Mouse (Mus musculus): ENCODE results near the gene Gpr135. TPM values are rescaled to one million over a fixed set of nuclear protein-coding genes. Genes with fewer than 3 reads are reported as not detected.

Gpr135 gene
- total RNA-seq (2021): 10 to 100 TPM; 13.5 to 13.8 TPM
- long read RNA-seq, experiment 1, transcript Gpr135-201 (1 exons, 3,150 nt): major isoform, 11 of 11 reads
- long read RNA-seq, experiment 1, partial matches to known transcripts: 0 of 11 reads
- long read RNA-seq, experiment 1, other reads (novel, unspliced or antisense): 0 of 11 reads
- long read RNA-seq, experiment 2, transcript Gpr135-201 (1 exons, 3,150 nt): major isoform, 16 of 16 reads
- long read RNA-seq, experiment 2, partial matches to known transcripts: 0 of 16 reads
- long read RNA-seq, experiment 2, other reads (novel, unspliced or antisense): 0 of 16 reads

DNA sequence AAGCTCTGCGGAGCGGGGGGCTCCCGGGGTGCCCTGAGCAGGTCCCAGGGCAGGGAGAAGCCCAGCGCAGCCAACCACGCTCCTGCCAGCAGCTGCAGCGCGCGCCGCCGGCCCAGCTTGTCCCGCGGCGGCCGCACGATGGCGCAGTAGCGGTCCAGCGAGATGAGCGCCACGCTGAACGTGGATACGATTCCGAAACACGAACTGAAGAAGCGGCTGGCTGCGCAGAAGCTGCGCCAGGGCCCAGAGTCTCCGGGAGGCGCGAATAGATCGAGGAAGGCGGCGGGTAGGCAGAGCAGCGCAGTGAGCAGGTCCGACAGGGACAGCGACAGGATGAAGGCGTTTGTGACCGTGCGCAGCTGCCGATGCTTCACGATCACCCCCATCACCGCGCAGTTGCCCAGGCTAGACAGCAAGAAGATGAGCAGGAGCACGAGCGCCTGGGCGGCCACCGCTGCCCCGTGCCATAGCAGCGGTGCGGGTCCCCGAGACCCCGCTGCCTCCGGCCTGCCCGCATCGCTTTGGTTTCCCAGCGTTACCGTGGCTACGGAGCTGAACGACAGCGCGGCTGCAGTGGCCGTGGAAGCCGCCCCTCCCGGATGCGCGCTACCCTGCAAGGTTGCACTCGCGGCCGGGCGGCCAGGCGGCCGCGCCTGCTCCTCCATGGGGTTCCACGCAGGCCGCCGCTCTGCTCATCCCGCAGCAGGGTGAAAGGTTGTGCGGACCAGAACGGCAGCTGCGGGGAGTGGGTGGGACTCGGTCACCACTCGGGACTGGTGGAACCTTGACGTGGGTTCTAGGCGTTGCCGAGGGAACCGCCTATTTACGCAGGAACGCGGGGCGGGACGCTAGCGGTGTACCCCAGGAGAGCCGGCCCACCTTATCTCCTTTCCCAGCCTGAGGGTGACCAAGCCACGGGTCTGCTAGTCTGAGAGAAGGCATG is at the start of gene Gpr135:
Gene Gpr135, minus strand, starts transcription at position 799 of the 943 bp plus-strand sequence.
- peak; percentile 87 to 89 for DNase-seq (ENCODE audit: low spot score in 2 of 2)

DNA sequence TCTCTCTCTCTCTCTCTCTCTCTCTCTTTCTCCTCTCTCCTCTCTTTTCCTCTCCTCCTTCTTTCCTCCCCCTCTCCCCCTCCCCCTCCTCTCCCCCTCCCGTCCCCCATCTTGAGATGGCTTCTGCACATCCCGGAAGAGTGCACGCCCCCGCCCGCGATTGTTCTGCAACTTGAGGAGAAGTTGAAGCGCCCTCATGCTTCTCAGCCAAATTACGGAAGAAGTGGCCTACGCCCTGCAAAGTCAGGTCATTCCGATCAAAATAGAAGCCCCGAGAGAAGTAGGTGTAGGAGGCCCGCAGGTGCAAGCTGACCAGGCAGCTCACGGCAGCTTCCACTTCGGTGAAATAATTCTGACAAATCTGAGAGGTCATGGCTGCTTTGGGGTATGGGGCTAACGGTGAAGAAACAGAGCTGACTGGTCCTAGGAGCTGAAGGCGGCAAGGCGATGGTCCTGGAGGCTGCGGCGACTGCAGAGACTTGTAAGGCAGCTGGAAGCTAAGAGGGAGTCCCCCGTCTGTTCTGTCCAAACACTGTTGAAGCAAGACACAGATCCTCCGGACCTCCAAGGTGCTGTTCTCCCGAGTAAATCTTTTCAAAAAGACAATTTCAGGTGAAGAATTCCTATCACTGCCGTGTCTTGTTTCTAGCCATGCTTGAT is 44.9 kb upstream of the Gpr135 start:
- DNase-seq (ENCODE audit: low spot score in 2 of 2): no peak

DNA sequence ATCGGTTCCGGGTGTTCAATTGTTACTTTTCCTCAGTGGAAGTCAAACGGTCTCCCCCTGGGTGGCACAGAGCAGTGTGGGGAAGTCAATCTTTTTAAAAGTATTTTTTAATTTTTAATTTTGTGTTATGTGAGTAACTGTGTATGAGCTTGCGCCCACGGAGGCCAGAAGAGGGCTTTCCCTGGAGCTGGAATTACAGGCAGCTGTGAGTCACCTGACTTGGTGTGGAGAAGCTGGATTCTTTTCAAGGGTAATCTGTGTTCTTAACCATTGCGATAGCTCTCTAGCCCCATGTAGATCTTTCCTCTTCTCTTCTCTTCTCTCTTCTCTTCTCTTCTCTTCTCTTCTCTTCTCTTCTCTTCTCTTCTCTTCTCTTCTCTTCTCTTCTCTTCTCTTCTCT is 44.2 kb upstream of the Gpr135 start:
- DNase-seq (ENCODE audit: low spot score in 2 of 2): no peak

DNA sequence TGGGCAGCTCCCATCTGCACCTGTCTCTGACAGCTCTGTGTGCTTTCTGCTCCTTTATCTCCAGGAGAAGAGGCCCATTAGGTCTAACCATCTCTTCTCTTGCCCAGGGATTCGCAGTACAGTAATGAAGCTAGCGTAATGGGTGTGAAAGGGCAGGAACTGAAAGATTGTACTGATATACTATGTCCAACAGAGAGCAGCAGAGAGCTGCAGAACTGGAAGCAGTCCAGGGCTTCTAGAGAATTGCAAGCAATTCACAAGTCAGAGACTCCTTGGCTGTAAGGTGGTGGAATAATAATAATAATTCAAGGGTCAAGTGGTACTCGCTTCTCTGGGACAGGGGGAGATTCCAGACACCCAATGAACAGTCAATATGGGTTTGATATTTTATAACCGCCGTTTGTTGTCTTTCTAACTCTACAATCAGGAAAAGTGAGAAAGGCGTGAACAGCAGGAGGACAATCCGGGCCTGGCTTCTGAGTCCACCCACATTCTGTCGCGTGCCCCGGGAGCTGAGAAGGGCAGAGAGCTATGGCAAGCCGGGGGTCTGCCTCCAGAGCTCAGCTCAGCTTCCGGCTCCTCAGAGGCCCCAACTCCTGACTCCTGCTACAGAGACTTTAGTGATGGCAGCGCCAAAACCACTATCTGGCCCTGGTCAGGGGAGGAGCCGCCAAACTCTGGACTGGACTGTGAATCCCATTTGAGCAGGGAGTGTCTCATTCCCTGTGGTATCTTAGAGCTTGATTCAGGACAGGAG is 33.8 kb upstream of the Gpr135 start:
- peak; percentile 69 to 86 for DNase-seq (ENCODE audit: low spot score in 2 of 2)

DNA sequence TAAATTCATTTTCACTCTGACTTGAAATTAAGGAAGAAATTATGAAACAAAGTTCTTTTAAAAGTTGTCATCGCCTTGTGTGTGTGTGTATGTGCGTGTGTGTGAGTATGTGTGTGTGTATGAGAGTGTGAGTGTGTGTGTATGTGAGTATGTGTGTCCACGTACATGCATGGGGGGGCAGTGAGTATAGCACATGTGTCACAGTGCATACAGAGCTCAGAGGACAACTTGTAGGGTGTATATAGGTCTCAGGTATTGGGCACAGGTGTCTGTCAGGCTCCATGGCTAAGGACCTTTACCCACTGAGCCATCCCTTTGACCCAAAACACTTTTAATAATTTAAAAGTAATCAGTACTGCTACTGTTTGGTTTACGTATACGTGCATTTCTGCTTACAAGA is 33.1 kb upstream of the Gpr135 start:
- DNase-seq (ENCODE audit: low spot score in 2 of 2): no peak

DNA sequence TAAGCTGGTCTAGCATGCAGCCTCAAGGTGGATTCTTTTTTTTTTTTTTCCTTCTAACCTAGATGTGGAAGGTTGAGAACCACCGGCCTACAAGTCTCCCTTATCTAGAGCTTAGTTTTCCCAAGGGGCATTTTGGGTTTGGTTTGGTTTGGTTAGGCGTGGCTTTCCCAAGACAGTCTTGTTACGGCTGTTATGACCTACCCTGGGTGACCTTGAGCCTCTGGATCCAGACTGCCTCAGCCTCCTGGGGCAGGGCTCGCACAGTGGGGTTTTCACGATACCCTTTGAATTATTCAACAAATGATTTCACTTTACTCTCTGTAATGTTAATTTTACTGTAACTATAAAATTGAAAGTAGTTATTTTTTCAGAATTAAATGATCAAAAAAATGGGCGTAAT is 31.9 kb upstream of the Gpr135 start:
- no peak for DNase-seq (ENCODE audit: low spot score in 2 of 2)

DNA sequence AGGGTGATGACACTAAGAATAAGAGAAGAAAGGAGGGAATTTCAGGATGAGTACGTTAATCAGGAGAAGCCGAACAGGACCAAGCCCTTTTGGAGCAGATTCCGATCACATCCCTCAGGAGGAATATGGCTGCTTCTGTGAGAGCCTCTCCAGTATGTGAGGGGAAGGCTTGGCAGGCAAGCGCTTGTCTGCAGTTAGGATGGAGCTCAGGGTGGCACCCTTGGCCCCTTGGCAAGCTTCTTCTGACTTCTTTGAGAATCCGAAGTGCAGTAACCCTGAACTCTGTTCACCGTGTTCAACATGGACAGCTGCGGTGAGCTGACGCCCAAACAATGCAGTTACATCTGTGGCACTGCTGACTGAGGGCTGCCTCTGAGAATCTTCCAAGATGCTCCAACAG is 26.0 kb upstream of the Gpr135 start:
- DNase-seq (ENCODE audit: low spot score in 2 of 2): no peak

- no peak for DNase-seq (ENCODE audit: low spot score in 2 of 2)
Measured at GRCm38 (mm10) chr12:72089802-72090201, 18.9 kb upstream of the Gpr135 start.

DNA sequence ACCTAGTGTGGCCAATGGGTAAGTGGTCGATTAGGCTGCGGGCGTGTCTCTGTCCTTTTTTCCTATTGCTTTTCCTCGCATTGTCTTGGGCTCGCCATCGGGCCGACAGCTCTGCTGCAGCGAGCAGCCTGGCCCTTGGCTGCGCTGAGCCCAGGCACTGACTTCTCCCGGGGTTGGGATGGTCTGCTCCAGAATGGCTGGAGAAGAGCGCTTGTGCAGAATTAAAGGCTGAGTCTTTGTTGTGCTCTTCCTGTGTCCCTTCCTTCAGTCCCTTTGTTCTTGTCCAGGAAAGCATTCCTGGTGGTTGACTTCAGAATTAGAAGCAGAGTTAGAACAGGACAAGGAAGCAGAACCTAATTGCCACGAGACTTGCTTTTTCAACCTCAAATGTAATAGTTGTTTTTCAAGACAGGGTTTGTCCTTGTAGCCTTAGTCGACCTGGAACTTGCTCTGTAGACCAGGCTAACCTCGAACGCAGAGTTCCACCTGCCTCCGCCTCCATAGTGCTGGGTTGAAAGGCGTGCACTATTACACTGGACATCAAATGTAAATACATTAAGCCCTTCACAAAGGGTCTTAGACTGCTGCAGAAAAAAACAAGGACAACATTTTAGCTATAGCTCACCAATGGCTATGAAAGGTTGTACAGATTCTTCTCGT is 15.4 kb upstream of the Gpr135 start:
- DNase-seq (ENCODE audit: low spot score in 2 of 2): no peak

GRCm38 (mm10) chr12:72085329-72086165 is 14.6 kb upstream of the Gpr135 start, which contains the start of the genes L3hypdh and Jkamp:
L3hypdh (minus strand) TSS chr12:72085439.
Jkamp (plus strand) TSS chr12:72085589.
- DNase-seq (ENCODE audit: low spot score in 2 of 2): peak; percentile 99

- DNase-seq (ENCODE audit: low spot score in 2 of 2): no peak
Measured at GRCm38 (mm10) chr12:72085024-72085328, 14.1 kb upstream of the Gpr135 start.

DNA sequence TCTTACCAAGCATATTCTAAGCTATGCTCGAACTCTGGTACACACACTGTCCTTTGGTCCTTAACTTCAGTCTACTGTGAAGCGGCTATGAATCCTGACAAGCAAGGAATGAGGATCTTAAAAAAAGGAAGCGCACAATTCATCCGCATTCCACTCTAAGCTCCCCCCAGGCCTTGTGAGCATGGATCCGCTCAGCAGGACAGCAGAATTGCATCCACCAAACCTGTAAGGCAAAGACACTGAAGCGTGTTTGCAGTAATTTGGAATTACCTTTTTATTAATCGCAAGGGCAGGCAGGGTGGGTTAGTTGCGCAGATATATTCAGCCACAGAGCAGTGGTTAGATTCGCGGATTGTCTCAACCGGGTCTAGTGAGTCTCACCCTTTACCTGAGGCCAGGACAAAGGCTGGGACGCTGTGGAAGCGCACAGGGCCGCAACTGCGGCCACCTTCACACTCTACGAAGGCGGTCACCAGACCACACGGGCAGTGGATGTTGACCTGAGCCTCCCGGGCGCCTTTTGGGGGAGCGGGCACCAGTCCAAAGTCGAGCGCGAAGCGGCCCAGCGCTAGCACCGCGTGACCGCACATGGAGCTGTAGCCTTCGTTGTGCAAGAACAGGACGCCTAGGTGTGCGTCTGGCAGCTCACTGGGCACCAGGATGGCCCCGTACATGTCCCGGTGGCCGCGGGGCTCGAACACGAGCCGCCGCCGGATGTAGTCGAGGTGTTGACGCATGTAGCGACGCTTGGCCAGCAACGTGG is 13.5 kb upstream of the Gpr135 start:
- no peak for DNase-seq (ENCODE audit: low spot score in 2 of 2)

GRCm38 (mm10) chr12:72083265-72083664 is 12.3 kb upstream of the Gpr135 start:
- DNase-seq (ENCODE audit: low spot score in 2 of 2): no peak

GRCm38 (mm10) chr12:72082370-72082769 is 11.4 kb upstream of the Gpr135 start:
- DNase-seq (ENCODE audit: low spot score in 2 of 2): no peak

DNA sequence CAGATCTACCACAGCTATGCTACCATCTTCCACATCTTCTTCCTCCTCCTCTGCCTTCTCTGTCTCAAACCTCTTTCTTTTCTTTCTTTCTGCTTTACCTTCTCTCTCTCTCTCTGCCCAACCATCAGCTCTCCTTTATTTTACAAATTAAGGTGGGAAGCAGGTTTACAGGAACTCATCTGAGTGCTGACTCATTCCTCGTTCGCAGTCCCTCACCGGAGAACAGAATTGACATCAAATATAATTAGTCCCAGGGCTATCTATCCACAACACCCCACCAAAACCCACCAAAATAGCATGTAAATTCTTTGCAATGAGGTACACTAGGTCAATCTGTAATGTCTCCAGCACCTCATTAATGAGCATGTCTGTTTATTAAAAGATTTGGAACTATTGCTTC is 11.0 kb upstream of the Gpr135 start:
- DNase-seq (ENCODE audit: low spot score in 2 of 2): no peak

DNA sequence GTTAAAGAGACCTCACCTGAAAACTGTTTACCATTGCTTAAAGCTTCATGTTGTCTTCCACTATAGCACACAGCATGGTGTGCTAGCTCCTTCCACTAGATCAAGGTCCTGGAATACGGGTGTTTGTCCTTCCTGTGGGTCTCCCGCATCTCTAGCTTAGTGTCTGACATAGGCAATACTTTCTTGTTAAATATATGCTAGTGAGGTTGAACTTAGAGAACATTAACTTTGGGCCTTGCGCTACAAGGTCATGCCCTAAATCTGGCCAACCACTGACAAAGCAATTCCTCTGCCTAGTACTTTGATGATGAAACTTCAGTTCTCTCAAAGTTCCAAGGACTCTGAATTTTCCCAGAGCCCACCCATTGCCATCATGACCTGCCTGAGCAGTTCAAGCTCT is 7.3 kb upstream of the Gpr135 start:
- no peak for DNase-seq (ENCODE audit: low spot score in 2 of 2)

DNA sequence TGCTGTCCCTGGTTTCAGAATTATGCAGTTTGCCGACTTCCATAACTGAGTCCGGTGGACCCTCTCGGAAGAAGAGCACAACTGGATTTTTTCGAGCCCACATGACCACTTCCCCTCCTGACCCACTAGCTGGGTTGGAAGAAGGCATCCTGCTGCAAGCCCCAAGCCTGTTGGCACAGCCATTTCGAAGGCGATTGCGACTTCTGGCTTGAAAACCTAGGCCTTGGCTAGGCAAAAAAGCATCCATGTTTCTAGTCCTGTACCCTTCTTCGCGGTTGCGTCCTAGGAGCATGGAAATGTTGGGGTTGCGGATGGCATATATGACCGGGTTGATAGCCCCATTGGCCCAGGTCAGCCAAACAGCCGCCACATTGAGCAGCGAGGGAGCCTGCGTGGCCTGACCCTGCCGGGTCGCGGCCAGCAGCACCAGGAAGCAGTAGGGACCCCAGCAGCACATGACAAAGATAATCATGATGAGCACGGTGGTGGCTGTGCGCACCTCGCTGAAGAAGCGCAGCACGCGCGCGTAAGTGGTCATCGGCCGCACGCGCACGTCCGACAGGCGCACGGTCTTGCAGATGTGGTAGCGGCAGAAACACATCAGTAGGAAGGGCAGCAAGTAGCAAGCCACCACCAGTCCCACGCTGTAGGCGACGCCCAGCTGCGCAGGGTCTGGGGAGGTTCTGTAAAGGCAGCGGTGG is 1.1 kb downstream of the Gpr135 start:
- DNase-seq (ENCODE audit: low spot score in 2 of 2): peak in 1 of 2 experiments; percentile 9

GRCm38 (mm10) chr12:72057780-72058179 is 13.1 kb downstream of the Gpr135 start:
- no peak for DNase-seq (ENCODE audit: low spot score in 2 of 2)

Data from layer of hippocampus, postnatal 14 days (tissue).